Mouse (Mus musculus) heart, postnatal 0 days (tissue): ENCODE data around the gene Tex9. TPM values are rescaled to one million over a fixed set of nuclear protein-coding genes. Genes with fewer than 3 reads are reported as not detected.

ENCODE experiments used
- ATAC-seq: fragments of 200-750 bp; cut with Nextera tagmentation; 2 replicates; pipeline ENCODE4 v1.8.0; 2017; ENCODE audit warnings: low read depth, moderate number of reproducible peaks, moderate library complexity; ENCODE audit not compliant: insufficient read depth
- DNase-seq: peaks from one replicate; pipeline ENCODE4 v3.0.0-alpha.2; 2016; ENCODE audit warnings: low spot score
- H3K27ac ChIP-seq: fragments of 300-500 bp; sonication (generic); 2 replicates; pipeline ENCODE4 v1.5.1; 2014; ENCODE audit warnings: low read depth, mild to moderate bottlenecking
- H3K27me3 ChIP-seq: fragments of 300-500 bp; sonication (generic); 2 replicates; pipeline ENCODE4 v1.6.1; 2014; ENCODE audit warnings: low read length, mixed read lengths; ENCODE audit not compliant: control insufficient read depth, insufficient read depth
- H3K36me3 ChIP-seq: fragments of 300-500 bp; sonication (generic); replicated peaks from 2 replicates; pipeline ENCODE4 v1.6.1; 2014; ENCODE audit warnings: low read length, mixed read lengths; ENCODE audit not compliant: control insufficient read depth, insufficient read depth
- H3K4me1 ChIP-seq: fragments of 300-500 bp; sonication (generic); 2 replicates; pipeline ENCODE4 v1.6.1; 2014; ENCODE audit warnings: antibody characterized with exemption; ENCODE audit not compliant: control insufficient read depth, insufficient read depth
- H3K4me2 ChIP-seq: fragments of 300-500 bp; sonication (generic); 2 replicates; pipeline ENCODE4 v1.6.1; 2014; ENCODE audit warnings: low read depth, mild to moderate bottlenecking, low read length, moderate library complexity
- H3K4me3 ChIP-seq: fragments of 300-500 bp; sonication (generic); 2 replicates; pipeline ENCODE4 v1.5.1; 2014; ENCODE audit warnings: low read depth, low read length
- H3K9ac ChIP-seq: fragments of 300-500 bp; sonication (generic); replicated peaks from 2 replicates; pipeline ENCODE4 v1.6.1; 2014; ENCODE audit warnings: low read depth, low read length, mixed read lengths
- H3K9me3 ChIP-seq: fragments of 300-500 bp; sonication (generic); replicated peaks from 2 replicates; pipeline ENCODE4 v1.6.1; 2016; ENCODE audit warnings: low read length; ENCODE audit not compliant: control insufficient read depth
- CTCF ChIP-seq: IDR thresholded peaks from 2 replicates; pipeline ENCODE4 v1.5.1; 2016; ENCODE audit warnings: antibody characterized with exemption, control low read depth, low read depth
- EP300 ChIP-seq: IDR thresholded peaks from 2 replicates; pipeline ENCODE4 v1.6.1; 2016; ENCODE audit warnings: antibody characterized with exemption, low read depth
- WGBS: fragments of 180-500 bp; shearing (Covaris S2); extraction: QIAGEN DNeasy Blood & Tissue Kit; methylation state at CpG from one replicate; pipeline ENCODE4 v1.1.7; 2014; 5-methylcytosine and 5-hydroxymethylcytosine counted together
- polyA plus RNA-seq: library from polyadenylated mRNA; unstranded; fragments of >200 nt; fragmentation: Nextera tagmentation; extraction: Ambion mirVana; gene quantifications from 2 replicates; pipeline ENCODE4 v1.2.1, GENCODE M21; 2015
- total RNA-seq: library from RNA; depleted of rRNA; stranded (reverse); fragments of >200 nt; gene quantifications from 2 replicates; pipeline ENCODE4 v1.2.3, GENCODE M21; 2014; ENCODE audit warnings: low replicate concordance

The Tex9 gene
- total and polyA plus RNA-seq, 2 experiments from 2014 or later = 0.76 to 6.3 TPM

DNA sequence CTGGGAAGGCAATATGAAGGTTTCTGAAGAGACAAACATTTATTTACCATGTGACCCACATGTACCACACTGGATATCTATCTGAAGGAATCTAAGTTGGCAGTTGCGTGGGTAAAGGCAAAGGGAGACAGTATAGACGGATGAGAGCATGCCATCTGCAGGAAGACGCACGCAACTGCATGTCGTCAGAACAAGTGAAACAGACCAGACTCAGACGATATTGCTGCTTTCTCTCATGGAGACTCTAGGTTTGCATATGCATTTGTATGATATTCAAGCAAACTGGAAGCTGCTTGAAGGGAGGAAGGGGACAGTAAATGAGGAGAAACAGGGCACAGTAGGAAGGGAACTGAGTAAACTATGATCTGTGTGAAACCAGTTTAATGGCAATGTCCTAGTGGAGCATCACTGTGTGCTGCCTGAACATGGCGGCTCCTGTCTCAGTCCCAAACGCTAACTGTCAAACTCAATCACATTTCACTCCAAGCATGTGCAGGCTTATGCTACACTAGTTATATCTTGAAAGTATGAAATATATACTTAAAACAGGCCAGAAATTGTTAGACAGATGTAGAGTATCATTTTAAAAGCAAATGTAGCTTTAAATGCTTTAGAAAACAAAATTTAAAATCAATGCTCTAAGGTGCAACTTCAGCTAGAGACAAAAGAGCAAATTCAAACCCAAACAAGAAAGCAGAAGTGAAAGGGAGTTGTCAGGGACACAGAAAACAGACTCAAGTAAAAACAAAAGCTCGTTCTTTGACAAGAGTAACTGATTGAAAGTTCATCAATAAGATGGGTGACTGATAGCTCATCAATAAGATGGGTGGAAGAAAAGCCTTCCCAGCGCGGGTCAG lies 24.2 kb downstream of the Tex9 start:
- no peak overlapping the region for H3K9ac ChIP-seq
- no peak overlapping the region for H3K4me2 ChIP-seq
- no peaks in the 10 kb centered on the region for H3K9me3 ChIP-seq
- peak; percentile 60 for TF ChIP-seq CTCF
- no peak for TF ChIP-seq EP300
- H3K27ac ChIP-seq = no peak overlapping the region
- no peaks in the 10 kb centered on the region for H3K27me3 ChIP-seq
- 0 out of 2 replicates have a peak, but pooled peaks cover 7% of the 10 kb centered on the region for H3K36me3 ChIP-seq
- 56% methylated on average over 11 of the region's 11 CpGs for WGBS
- H3K4me3 ChIP-seq = no peak overlapping the region
- DNase-seq = peak; percentile 11
- no peaks in the 10 kb centered on the region for H3K4me1 ChIP-seq
- no peak for ATAC-seq

- H3K9me3 ChIP-seq = no peaks in the 10 kb centered on the region
- ATAC-seq = no peak
- TF ChIP-seq EP300 (no peak), CTCF (no peak)
- no peaks in the 10 kb centered on the region for H3K4me1 ChIP-seq
- DNase-seq = no peak
- H3K9ac ChIP-seq = no peak overlapping the region
- H3K4me2 ChIP-seq = no peak overlapping the region
- no peaks in the 10 kb centered on the region for H3K27me3 ChIP-seq
- no peak overlapping the region for H3K4me3 ChIP-seq
- peaks cover 3% of the 10 kb centered on the region; the same call in 1 of the 2 replicates for H3K36me3 ChIP-seq
- peak overlapping the region; percentile 34; the same call in 1 of the 2 replicates for H3K27ac ChIP-seq
- 58% methylated on average over 4 of the region's 4 CpGs for WGBS
These were observed 26.2 kb downstream of the Tex9 start for GRCm38 (mm10) chr9:72465754-72466181.

DNA sequence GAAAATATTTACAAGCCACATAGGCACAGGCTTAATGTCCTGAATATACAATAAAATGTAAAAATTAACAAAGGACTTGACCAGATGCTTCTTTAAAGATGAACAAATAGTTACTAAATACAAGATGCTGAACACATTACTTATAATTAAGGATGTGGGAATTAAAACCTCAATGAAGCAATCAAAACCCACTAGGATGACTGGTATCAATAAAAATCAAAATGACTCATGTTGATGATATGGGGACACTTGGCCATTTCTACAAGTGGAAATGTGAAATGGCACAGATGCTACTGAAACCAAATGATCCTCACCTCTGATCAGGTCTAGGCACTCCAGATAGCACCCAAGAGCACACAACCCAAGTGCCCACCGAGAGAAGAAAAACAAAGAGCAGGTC lies 27.2 kb downstream of the Tex9 start:
- no peak for ATAC-seq
- TF ChIP-seq EP300 = no peak
- no peak for TF ChIP-seq CTCF
- H3K9me3 ChIP-seq = no peaks in the 10 kb centered on the region
- DNase-seq = no peak
- H3K36me3 ChIP-seq = peaks cover 11% of the 10 kb centered on the region; the same call in 1 of the 2 replicates
- no peak overlapping the region for H3K4me2 ChIP-seq
- no peaks in the 10 kb centered on the region for H3K4me1 ChIP-seq
- no peaks in the 10 kb centered on the region for H3K27me3 ChIP-seq
- H3K27ac ChIP-seq = no peak overlapping the region
- no peak overlapping the region for H3K9ac ChIP-seq
- 87% methylated on average over 1 of the region's 1 CpGs for WGBS
- no peak overlapping the region for H3K4me3 ChIP-seq

- Histone ChIP-seq H3K4me3 (no peak overlapping the region), H3K27me3 (no peaks in the 10 kb centered on the region), H3K4me1 (no peaks in the 10 kb centered on the region), H3K9ac (no peak overlapping the region), H3K9me3 (no peaks in the 10 kb centered on the region), H3K4me2 (no peak overlapping the region), H3K36me3 (peaks cover 19% of the 10 kb centered on the region; the same call in 1 of the 2 replicates), H3K27ac (no peak overlapping the region)
- WGBS = 98% methylated on average over 2 of the region's 2 CpGs
- TF ChIP-seq EP300 = no peak
- no peak for TF ChIP-seq CTCF
- DNase-seq = no peak
- no peak for ATAC-seq
These were observed 29.6 kb downstream of the Tex9 start for GRCm38 (mm10) chr9:72462427-72462826.

DNA sequence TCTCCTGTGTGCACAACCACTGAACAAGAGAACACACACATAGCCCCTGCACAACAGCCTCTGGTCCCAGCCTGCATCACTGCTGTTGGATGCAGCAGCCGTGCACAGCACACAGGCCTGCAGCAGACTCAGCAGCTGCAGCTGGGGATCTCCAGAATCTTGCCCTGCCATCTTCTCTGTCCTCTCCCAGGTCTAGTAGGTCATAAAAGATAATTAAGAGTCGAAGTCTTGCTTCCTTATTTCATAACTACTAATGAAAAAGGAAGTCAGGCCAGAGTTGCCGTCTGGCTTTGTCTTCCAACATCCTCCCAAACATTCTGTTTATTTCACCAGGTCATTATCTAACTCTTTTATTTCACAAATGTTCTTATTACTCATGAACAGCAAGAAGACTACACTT lies 31.2 kb downstream of the Tex9 start:
- Histone ChIP-seq H3K9ac (no peak overlapping the region), H3K27ac (no peak overlapping the region), H3K4me1 (no peaks in the 10 kb centered on the region), H3K9me3 (no peaks in the 10 kb centered on the region), H3K4me3 (no peak overlapping the region), H3K27me3 (no peaks in the 10 kb centered on the region), H3K36me3 (peaks cover 25% of the 10 kb centered on the region; the same call in 1 of the 2 replicates), H3K4me2 (no peak overlapping the region)
- ATAC-seq = no peak
- no peak for TF ChIP-seq EP300
- TF ChIP-seq CTCF = no peak
- DNase-seq = no peak
- WGBS = 76% methylated on average over 3 of the region's 3 CpGs
